Mouse (Mus musculus): Measurements from ENCODE around the gene Agap1. TPM values are rescaled to one million over a fixed set of nuclear protein-coding genes. Genes with fewer than 3 reads are reported as not detected.

Gene Agap1
- polyA plus RNA-seq, 1 experiment from 2014 or later = 42.6 TPM

DNA sequence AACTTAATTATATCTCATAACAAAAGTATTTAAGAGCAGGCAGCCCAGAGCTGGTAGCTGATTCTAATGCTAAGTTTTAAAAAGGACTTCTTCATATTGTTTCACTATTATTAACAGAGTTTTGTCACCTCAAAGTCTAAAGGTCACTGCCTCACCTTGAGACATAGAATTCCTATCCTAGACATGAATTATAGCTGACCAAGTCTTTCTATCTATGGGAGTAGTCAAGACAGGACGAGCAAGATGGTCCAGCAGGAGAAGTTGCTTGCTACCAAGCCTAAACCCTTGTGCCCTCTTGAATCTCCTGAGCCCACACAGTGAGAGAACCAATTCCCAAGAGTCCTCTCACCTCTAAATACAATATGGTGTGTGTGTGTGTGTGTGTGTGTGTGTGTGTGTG, 448.0 kb downstream of the Agap1 start:
- no peak overlapping the region for H3K4me2 ChIP-seq
- H3K27me3 ChIP-seq (replicated peaks) = no peaks in the 10 kb centered on the region
- peaks cover 5% of the 10 kb centered on the region; the same call in 1 of the 2 replicates for H3K4me1 ChIP-seq
- H3K27ac ChIP-seq (replicated peaks) = no peak overlapping the region
- 91% methylated on average over 1 of the region's 1 CpGs for WGBS
- 0 out of 2 replicates have a peak, but pooled peaks cover 5% of the 10 kb centered on the region for H3K9me3 ChIP-seq (replicated peaks)
- no peak overlapping the region for H3K9ac ChIP-seq (replicated peaks)
- no peak for ATAC-seq (ENCODE audit: low FRiP score)
- no peak overlapping the region for H3K4me3 ChIP-seq (replicated peaks)
- H3K36me3 ChIP-seq = no peaks in the 10 kb centered on the region

DNA sequence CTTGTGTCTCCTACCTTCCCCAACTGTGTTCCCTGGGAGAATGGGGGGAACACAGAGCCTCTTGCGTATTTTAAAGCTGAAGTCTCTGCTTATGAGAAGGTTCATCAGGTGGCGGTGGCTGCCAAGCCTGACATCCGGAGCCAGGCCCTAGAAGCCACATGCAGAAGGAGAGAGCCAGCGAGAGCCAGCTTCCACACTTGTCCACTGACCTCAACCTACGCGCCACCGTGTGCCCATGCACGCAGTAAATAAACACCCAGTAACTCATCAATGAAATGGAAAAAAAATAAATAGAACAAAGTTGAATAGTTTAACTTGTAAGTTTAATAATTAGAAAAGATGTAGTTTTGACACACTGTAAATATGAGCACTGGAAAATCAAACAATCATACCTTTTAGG, 455.2 kb downstream of the Agap1 start:
- H3K9me3 ChIP-seq (replicated peaks) = 0 out of 2 replicates have a peak, but pooled peaks cover 5% of the 10 kb centered on the region
- H3K27me3 ChIP-seq (replicated peaks) = no peaks in the 10 kb centered on the region
- H3K36me3 ChIP-seq = no peaks in the 10 kb centered on the region
- no peak overlapping the region for H3K9ac ChIP-seq (replicated peaks)
- H3K27ac ChIP-seq (replicated peaks) = no peak overlapping the region
- no peak for ATAC-seq (ENCODE audit: low FRiP score)
- H3K4me3 ChIP-seq (replicated peaks) = no peak overlapping the region
- H3K4me1 ChIP-seq = peaks cover 7% of the 10 kb centered on the region
- WGBS = 90% methylated on average over 8 of the region's 8 CpGs
- no peak overlapping the region for H3K4me2 ChIP-seq

DNA sequence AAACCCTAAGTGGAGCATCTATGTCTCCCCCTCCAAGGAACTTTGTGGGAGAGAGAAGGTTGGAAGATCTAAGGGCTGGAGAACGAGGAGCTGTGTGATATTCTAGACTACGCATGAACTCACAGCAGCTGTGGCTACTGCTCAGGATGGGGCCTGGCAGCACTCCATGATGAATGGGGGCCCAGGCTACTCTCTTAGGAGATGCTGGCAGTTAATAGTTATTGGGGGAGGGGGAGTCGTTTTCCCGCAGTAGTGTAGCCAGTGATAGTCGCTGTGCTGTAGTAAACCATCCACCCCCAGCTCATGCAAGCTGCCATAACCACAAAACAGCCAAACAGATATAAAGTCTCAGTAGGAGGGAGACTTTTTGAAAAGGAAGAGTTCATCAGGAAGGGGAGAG, 457.8 kb downstream of the Agap1 start:
- Histone ChIP-seq H3K27ac (replicated peaks) (no peak overlapping the region), H3K9me3 (replicated peaks) (no peaks in the 10 kb centered on the region), H3K4me2 (no peak overlapping the region), H3K36me3 (no peaks in the 10 kb centered on the region), H3K27me3 (replicated peaks) (peaks cover 5% of the 10 kb centered on the region; the same call in 1 of the 2 replicates), H3K4me3 (replicated peaks) (no peak overlapping the region), H3K4me1 (peaks cover 7% of the 10 kb centered on the region), H3K9ac (replicated peaks) (no peak overlapping the region)
- ATAC-seq (ENCODE audit: low FRiP score) = no peak; the same call in 1 of the 2 replicates
- 9% methylated on average over 5 of the region's 5 CpGs for WGBS

DNA sequence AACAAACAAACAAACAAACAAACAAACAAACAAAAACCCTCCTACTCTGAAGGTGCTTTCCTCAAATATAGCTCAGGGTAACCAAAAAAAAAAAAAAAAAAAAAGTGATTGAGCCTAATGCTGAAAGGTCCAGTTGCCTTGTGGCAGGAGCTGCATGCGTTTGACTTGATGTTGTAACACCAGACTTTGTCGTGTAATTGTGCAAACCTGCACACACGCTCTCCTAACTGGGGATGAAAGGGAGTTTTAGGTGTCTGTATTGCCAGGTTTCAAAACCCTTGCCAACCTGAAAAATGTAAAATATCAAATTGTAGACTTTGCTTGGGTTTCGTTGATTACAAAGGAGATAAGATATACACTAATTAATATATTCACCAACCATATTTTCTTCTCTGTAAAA, 459.0 kb downstream of the Agap1 start:
- Histone ChIP-seq H3K27me3 (replicated peaks) (peaks cover 10% of the 10 kb centered on the region; the same call in 1 of the 2 replicates), H3K4me1 (peaks cover 7% of the 10 kb centered on the region), H3K9ac (replicated peaks) (no peak overlapping the region), H3K27ac (replicated peaks) (no peak overlapping the region), H3K4me2 (no peak overlapping the region), H3K4me3 (replicated peaks) (no peak overlapping the region), H3K36me3 (no peaks in the 10 kb centered on the region), H3K9me3 (replicated peaks) (no peaks in the 10 kb centered on the region)
- no peak for ATAC-seq (ENCODE audit: low FRiP score)
- WGBS = 84% methylated on average over 4 of the region's 4 CpGs

DNA sequence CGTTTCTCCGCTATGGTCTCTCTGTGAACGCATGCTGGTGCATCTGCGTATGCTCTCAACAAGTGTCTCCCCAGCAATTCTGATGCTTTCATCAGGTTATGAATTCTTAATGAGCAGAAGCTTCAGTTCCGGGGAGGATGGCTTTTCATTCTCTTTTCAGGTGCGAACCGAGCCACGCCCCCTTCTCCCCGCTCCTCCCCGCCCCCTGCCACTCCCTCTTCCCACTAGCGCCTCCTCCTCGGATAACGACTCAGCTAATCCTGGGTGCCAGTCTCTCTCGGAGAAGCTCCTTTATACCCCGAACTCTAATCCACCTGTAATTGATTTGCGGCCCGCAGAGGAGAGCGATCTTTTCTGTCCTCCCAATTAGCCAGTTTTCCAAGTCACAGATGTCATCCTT, 463.5 kb downstream of the Agap1 start:
- H3K9me3 ChIP-seq (replicated peaks) = no peaks in the 10 kb centered on the region
- H3K27me3 ChIP-seq (replicated peaks) = peaks cover 43% of the 10 kb centered on the region
- H3K4me1 ChIP-seq = peaks cover 16% of the 10 kb centered on the region
- H3K4me2 ChIP-seq = no peak overlapping the region
- ATAC-seq (ENCODE audit: low FRiP score) = no peak
- H3K27ac ChIP-seq (replicated peaks) = no peak overlapping the region
- no peaks in the 10 kb centered on the region for H3K36me3 ChIP-seq
- WGBS = 52% methylated on average over 18 of the region's 18 CpGs
- no peak overlapping the region for H3K4me3 ChIP-seq (replicated peaks)
- no peak overlapping the region for H3K9ac ChIP-seq (replicated peaks)

DNA sequence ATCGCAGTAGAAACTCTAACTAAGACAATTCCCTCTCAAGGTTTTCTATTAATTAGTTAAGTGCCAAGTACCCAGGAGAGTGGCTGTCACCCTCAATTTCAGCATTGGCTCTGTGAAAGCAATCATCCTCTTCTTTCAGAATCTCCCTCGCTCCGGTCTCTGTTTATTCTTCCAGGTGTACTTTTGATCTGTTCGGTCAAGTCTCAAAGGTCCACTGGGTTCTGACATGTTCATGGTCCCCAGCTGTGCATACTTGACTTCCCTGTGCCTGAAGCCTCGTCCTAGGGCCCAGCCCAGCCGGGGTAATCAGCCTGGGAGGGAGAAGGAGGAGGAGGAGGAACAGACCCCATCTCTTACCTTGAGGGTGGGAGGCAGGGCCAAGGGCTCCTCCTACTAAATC, 464.6 kb downstream of the Agap1 start:
- H3K27me3 ChIP-seq (replicated peaks) = peaks cover 54% of the 10 kb centered on the region
- no peak overlapping the region for H3K4me2 ChIP-seq
- H3K4me3 ChIP-seq (replicated peaks) = no peak overlapping the region
- peaks cover 26% of the 10 kb centered on the region for H3K4me1 ChIP-seq
- no peak for ATAC-seq (ENCODE audit: low FRiP score)
- H3K27ac ChIP-seq (replicated peaks) = no peak overlapping the region
- WGBS = 83% methylated on average over 6 of the region's 6 CpGs
- no peaks in the 10 kb centered on the region for H3K9me3 ChIP-seq (replicated peaks)
- no peaks in the 10 kb centered on the region for H3K36me3 ChIP-seq
- H3K9ac ChIP-seq (replicated peaks) = no peak overlapping the region

DNA sequence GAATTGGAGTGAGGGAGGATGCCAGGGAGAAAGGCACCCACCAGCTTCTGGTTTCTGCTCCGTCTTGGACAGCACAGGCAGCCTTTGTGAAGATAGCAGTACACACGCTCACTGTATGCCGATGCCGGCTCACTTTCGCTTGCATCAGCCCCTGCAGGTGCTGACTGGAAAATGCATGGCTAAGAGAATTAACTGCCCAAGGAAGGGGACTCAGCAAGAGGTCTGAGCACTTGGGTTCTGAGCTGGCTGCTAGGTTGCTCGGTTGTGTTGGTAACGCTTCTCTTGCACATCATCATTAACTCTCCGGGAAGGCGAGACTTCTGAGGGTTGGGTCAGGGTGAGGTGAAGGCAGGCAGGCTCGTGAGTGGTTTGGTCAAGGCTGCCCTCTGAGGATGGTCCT, 467.2 kb downstream of the Agap1 start:
- 0 out of 2 replicates have a peak, but pooled peaks have one; percentile 49 for ATAC-seq (ENCODE audit: low FRiP score)
- Histone ChIP-seq H3K4me3 (replicated peaks) (no peak overlapping the region), H3K27me3 (replicated peaks) (peaks cover 72% of the 10 kb centered on the region), H3K9me3 (replicated peaks) (no peaks in the 10 kb centered on the region), H3K9ac (replicated peaks) (no peak overlapping the region), H3K36me3 (no peaks in the 10 kb centered on the region), H3K4me2 (peak overlapping the region; percentile 55), H3K27ac (replicated peaks) (no peak overlapping the region), H3K4me1 (peaks cover 45% of the 10 kb centered on the region)
- 7% methylated on average over 10 of the region's 10 CpGs for WGBS

DNA sequence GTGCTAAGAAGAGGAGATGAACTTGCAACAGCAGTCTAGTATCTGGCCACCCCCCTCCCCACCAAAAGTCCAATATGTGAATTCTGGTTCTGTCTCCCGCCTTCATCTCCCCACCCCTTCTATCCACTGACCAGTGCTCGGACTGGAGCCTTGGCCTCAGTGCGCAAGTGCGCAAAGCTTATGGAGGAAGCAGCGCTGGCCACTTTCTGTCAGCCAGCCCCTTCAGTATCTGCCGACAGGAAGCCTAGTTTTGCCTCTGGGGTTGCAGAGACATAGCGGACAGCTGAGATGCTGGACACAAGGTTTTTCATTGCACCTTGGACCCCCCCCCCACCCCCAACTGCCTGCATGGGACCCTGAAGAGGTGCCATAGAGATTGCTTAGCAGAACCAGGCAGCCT, 467.7 kb downstream of the Agap1 start:
- WGBS = 6% methylated on average over 7 of the region's 7 CpGs
- no peak overlapping the region for H3K4me3 ChIP-seq (replicated peaks)
- H3K4me1 ChIP-seq = peaks cover 50% of the 10 kb centered on the region
- H3K36me3 ChIP-seq = no peaks in the 10 kb centered on the region
- peak overlapping the region; percentile 55 for H3K4me2 ChIP-seq
- H3K27ac ChIP-seq (replicated peaks) = no peak overlapping the region
- no peak for ATAC-seq (ENCODE audit: low FRiP score)
- no peaks in the 10 kb centered on the region for H3K9me3 ChIP-seq (replicated peaks)
- peaks cover 69% of the 10 kb centered on the region for H3K27me3 ChIP-seq (replicated peaks)
- no peak overlapping the region for H3K9ac ChIP-seq (replicated peaks)

DNA sequence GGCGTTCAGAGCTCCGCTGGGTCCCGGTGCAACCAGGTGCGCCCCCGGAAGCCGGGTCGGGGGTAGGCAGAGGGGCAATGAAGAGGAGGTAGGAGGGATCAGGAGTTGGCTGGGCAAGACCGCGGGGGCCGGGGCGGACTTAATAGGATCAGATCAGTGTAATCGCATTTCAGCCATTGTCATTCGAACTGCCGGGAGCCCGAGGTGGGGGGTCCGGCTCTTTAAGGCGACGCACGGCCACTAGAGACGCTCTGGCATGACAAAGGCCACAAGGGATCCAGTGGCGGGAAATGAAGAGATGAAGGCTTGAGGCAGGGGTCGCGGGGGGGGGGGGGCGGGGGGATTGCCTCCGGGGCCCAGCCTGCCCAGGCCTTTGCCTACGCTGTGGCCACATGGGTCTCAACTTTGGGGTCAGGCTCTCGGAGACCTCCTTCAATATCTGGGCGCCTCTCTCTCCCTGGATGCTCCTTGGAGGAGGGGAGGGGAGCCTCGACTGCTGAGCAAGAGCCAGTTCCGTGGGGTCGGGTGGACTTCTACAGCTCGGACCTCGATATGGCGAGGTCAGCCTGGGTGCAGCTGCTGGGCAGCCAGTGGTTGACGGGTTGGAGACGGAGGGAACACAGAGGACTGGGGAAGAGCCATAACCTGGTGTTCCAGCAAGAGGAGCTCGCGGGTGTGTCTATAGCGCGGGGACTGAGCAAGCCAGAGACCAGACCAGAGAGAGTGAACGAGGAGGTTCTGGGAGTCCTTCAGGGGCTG, 468.5 kb downstream of the Agap1 start:
- H3K9me3 ChIP-seq (replicated peaks) = no peaks in the 10 kb centered on the region
- peak overlapping the region; percentile 55 for H3K4me2 ChIP-seq
- peak overlapping the region; percentile 23 for H3K4me3 ChIP-seq (replicated peaks)
- no peak overlapping the region for H3K27ac ChIP-seq (replicated peaks)
- no peak for ATAC-seq (ENCODE audit: low FRiP score)
- H3K9ac ChIP-seq (replicated peaks) = peak overlapping the region; percentile 20; the same call in 1 of the 2 replicates
- no peaks in the 10 kb centered on the region for H3K36me3 ChIP-seq
- WGBS = 1% methylated on average over 38 of the region's 41 CpGs
- H3K4me1 ChIP-seq = peaks cover 54% of the 10 kb centered on the region
- peaks cover 71% of the 10 kb centered on the region for H3K27me3 ChIP-seq (replicated peaks)

DNA sequence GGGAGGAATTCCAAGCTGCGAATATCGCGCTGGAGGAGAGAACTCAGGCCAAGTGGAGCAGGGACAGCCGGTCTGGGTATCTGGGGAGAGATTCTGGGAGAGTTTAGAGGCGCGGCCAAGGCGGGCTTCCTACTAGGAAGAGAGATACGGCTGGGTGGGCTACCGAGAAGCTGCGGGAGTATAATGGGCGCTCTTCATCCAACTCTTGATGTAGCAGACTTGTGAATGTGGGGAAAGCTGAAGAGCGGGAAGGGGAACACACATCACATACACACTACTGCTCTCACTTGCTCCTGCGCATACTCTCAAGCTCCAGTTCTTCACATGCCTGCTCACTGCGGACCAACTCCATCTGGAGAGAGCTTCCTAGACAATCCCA, 469.0 kb downstream of the Agap1 start:
- peak overlapping the region; percentile 55 for H3K4me2 ChIP-seq
- H3K27ac ChIP-seq (replicated peaks) = no peak overlapping the region
- 23% methylated on average over 14 of the region's 14 CpGs for WGBS
- no peaks in the 10 kb centered on the region for H3K9me3 ChIP-seq (replicated peaks)
- peaks cover 73% of the 10 kb centered on the region for H3K27me3 ChIP-seq (replicated peaks)
- peaks cover 57% of the 10 kb centered on the region for H3K4me1 ChIP-seq
- H3K4me3 ChIP-seq (replicated peaks) = peak overlapping the region; percentile 23; the same call in 1 of the 2 replicates
- no peak for ATAC-seq (ENCODE audit: low FRiP score)
- 0 out of 2 replicates have a peak overlapping the region, but pooled peaks have one; percentile 20 for H3K9ac ChIP-seq (replicated peaks)
- no peaks in the 10 kb centered on the region for H3K36me3 ChIP-seq

DNA sequence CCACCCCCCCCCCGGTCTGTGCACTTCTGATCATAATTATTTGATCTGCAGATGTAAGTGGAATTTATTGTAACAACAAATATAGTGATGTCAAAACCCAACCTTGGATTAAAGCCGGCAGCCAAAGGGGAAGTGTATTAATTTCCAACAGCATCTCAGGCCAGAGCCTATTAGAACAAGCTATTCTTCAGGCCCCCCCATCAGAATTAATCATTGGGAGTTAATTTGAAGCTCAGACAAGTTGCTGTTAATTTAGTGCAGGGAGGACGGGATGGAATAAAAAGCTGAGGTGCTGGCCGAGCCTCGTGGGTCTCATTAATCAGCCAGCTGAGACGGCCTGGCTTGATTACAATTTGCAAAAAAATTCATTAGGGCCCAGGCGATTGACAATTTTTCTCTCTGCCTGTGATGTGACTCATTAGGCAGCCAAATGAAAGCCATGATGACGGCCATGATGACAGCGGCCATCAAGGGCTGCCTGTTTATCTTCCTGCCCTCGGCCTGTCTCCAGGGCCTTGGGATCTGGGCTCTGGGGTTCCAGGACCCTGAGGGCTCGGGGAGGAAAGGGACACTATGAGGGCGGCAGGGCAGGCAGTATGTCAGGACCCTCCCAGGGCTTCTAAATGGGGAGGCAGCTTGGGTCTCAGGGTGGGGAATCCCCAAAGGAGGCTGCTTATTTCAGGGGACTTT, 471.0 kb downstream of the Agap1 start:
- H3K36me3 ChIP-seq = no peaks in the 10 kb centered on the region
- H3K27ac ChIP-seq (replicated peaks) = no peak overlapping the region; the same call in 1 of the 2 replicates
- no peak overlapping the region for H3K9ac ChIP-seq (replicated peaks)
- peaks cover 62% of the 10 kb centered on the region for H3K27me3 ChIP-seq (replicated peaks)
- no peak for ATAC-seq (ENCODE audit: low FRiP score)
- peaks cover 75% of the 10 kb centered on the region for H3K4me1 ChIP-seq
- H3K9me3 ChIP-seq (replicated peaks) = no peaks in the 10 kb centered on the region
- H3K4me3 ChIP-seq (replicated peaks) = no peak overlapping the region
- H3K4me2 ChIP-seq = peak overlapping the region; percentile 85
- WGBS = 21% methylated on average over 12 of the region's 12 CpGs

DNA sequence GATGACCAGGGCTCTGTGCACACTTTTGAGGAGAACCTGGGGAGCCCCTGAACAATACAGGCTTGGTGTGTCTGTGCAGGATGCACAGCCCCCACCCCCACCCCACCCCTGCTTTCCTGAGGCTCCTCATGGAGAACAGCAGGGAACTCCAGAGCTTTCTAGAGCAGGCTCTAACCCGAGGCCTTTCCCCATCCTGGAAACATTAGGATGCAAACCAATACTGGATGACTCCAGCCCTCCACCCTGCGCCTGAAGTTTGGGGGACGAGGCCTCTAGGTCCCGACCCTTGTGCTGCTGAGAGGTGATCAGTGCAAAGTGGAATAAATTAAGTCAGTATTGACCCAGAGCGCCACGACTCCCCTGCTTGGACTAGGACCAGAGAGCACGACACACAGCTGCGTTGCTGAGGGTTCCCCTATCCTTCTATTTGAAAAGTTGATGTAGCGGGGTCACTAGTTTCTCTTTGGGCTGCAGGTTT, 472.0 kb downstream of the Agap1 start:
- H3K9ac ChIP-seq (replicated peaks) = no peak overlapping the region
- 12% methylated on average over 9 of the region's 9 CpGs for WGBS
- peak overlapping the region; percentile 49 for H3K4me3 ChIP-seq (replicated peaks)
- no peaks in the 10 kb centered on the region for H3K36me3 ChIP-seq
- H3K27me3 ChIP-seq (replicated peaks) = peaks cover 62% of the 10 kb centered on the region
- no peaks in the 10 kb centered on the region for H3K9me3 ChIP-seq (replicated peaks)
- no peak overlapping the region for H3K27ac ChIP-seq (replicated peaks)
- H3K4me2 ChIP-seq = peak overlapping the region; percentile 85
- ATAC-seq (ENCODE audit: low FRiP score) = no peak
- peaks cover 84% of the 10 kb centered on the region for H3K4me1 ChIP-seq

Data from neural tube, embryonic 15.5 days (tissue).